Mouse (Mus musculus) right cerebral cortex, postnatal 14 days (tissue): ENCODE data around the gene Jsrp1.

ENCODE experiments used
- DNase-seq: peaks from one replicate; pipeline ENCODE4 v3.0.0; 2022

Gene Jsrp1

DNA sequence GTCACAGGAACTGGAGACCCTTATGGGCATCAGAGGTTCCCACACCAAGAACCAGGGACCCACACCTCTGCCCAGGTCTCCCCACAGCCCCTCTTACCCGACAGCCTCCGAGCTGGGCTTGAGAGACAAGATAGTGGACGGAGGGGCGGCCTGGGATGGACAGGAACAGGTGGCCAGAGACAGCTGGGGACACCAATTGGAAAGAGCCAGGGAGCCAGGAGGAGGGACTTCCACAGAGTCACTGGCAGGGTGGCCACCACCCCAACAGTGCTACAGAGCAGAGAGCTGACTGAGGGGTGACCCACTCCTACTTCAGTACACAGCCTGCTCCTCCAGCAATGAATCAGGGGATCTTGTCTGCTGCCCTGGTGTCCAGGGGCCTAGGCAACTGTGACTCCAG is at the start of gene Jsrp1:
Gene Jsrp1 (minus strand): TSS at position 133 of the 400 bp plus-strand sequence.
- DNase-seq: no peak

DNA sequence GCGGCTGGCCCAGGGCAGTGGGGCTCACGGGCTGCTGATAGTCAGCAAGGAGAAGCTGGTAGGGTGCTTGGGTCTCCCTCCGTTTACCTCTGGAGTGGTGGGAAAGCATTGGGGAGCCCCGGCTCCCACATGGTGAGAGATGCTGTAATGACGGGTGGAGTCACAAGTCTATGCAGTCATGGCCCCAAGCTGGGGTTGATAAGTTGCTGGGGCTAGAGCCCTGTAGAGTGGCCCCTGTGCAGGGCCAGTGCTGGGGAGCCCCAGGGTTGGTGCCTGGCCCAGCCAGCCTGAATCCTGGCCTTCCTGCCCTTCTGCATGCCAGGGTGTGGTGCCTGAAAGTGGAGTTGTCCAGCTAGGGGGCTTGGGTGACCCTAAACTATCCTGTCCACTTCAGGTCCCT is 49.0 kb upstream of the Jsrp1 start:
- no peak for DNase-seq

DNA sequence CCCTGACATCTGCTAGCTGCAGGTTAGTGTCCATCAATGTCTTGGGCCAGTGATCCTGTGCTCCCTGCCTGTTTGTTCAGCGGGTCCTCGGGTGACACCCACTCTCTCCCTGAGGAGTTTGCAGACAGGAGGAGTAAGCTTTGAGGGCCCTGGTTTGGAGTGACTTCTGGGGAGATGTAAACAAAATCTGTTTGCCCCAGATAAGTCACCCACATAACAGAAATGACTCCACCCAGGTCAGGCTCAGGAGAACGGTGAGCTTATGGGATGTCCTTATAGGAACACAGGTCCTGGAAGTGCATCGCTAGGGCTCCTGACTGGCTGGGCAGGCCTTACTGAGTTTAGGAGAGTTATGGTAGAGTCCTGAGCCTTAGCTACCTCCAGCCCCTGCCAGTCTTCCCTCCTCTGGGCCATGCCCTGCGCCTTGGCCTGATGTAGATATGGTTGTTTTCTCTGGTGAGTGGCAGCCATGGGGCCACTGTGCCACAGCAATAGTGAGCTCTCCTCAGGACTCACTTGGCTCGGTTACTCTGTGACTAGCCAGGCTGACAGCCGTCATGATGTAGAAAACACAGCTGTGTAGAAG is 45.1 kb upstream of the Jsrp1 start:
- no peak for DNase-seq

DNA sequence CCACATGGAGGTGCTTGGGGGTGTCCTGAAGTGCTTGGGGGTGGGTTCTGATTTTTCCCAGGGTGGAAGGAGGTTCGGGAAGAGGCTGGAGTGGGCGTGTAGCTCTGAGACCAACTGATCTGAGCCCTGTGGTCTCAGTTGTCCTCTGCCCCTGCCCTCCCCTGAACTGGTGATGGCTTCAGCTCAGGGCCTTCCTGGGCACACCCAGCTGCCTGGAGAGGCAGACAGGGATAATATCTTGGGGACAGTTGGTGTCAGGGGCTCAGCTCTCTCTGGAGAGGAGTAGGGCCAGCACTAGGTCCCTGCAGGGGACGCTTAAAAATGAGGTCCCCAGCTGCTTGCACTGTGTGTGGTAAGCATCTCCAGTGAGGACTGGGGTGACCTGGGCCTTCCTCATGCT is 44.5 kb upstream of the Jsrp1 start:
- DNase-seq: no peak

DNA sequence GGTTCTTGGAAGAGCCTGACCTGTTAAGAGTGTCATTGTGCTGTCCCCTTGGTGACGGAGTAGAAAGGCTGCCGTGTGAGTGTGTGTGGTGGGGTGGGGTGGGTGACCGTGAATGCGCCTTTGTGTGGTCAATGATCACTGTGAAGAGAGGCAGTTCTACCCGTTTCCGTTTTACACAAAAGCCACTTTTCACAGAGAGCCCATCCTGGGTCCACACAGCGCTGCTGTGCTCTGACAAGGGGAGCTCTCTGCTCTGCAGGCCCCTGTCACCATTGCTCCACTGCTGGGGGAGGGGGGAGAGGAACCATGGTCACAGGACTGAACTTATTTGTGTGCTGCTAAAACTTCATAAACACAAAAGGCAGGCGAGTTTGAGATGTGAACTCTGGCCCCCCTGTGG is 44.1 kb upstream of the Jsrp1 start:
- DNase-seq: no peak

DNA sequence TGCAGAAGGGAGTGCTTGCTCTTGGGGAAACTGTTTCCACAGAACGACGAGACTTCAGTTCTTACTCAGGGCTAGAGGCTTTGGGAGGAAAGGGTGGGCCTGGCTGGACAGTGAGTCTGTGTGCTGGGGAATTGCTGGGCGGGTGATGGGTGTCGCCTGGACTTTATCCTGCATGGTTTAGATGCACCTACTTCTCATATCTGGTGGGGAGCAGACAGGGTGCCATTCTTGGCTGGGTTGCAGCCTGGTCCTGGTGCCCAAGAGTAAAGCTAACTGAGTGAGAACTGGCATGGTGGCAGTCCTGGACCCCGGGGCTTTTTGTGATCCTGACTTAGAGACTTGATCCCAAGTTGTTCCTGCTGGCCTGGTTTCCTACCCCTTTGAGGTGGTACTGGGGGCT is 43.6 kb upstream of the Jsrp1 start:
- DNase-seq: no peak

DNA sequence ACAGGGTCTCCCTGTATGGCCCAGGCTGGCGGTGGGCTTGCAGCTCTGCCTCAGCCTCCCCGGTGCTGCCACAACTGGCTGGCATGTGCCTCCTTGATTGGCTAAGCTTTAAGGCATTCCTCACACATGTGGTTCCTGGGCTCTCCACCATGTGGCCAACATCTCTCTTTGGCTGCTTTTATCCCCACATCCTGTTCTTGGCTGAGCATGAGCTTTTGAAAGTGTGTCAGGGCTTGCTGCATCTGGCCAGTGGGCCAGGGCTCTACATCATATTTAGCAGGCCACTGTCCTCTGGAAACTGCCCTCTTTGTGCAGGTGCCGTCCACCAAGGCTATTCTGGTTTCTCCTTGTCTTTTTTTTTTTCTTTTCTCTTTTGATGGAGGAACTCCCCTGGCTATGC is 43.0 kb upstream of the Jsrp1 start:
- DNase-seq: no peak

DNA sequence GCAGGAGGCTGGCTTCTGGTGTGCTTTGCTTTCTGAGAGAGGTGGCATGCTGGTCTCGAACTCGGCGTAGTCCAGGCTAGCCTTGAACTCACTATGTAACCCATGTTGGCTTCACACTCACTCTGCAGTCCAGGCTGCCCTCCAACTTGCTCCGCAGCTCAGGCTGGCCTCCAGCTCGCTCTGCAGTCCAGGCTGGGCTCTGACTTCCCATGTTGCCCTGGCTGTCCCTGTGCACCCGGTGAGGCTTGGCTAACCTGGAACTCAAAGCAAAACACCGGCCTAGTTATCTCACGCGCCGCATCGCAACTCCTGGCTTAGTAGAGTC is 42.4 kb upstream of the Jsrp1 start:
- DNase-seq: no peak

DNA sequence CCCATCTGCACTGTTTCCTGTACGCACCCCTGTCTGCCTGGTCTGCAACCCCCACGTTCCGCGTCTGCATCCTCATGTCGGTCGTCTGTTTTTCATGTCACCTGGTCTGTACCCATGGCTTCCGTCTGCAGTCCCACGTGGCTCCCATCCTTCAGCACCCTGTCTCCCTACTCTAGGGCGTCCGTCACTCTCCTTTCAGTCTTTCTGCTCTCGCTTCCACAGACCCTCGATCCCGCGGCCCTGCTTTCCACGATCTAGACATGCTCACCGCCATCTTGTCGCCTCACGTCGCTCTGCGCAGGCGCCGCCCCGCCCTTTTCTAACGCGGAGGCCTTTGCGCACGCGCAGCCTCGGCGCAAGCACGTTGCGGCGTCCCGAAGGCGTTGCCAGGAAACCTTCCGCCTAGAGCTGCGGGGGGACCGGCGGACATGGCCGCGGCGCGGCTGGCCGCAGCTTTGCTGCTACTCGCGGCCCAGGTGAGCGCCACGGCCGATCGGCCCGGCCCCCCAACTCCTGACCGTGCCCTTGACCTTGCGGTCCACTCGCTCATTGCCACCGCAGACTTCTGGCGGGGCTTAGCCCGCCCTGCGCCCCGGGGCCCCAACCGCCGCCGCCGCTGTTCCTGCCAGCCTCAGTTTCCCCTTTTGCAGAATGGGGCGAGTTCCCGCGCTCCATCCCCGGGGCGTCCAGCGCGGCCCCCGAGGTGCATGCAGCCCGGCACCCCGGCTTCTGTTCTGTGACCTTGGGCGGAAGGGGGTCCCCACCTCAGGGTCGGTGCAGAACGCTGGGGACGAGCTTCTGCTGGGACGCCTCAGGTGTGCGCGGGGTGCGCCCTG is 41.8 kb upstream of the Jsrp1 start, which contains the start of the genes Lsm7 and Sppl2b:
Gene Lsm7 (minus strand): TSS at position 297 of the 836 bp plus-strand sequence.
Gene Sppl2b (plus strand): TSS at position 363 of the 836 bp plus-strand sequence.
- DNase-seq: peak; percentile 96

DNA sequence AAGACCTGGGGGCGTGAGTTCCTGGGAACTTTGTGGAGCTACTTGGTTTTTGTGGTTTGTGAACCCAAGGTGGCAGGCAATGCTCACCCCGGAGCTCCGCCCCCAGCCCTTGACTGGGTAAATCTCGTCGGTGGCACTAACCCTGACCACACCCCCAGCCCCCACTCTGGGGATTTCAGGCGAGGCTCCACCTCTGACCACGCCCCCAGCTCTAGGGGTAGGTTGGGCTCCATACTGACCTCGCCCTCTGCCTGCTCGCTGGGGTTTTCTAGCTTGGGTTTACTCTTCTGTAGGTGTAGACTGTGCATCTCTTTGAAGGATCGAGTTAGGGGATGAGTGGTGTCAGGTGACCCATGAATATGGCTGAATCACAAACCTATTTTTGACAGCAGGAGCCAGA is 35.3 kb upstream of the Jsrp1 start:
- DNase-seq: no peak

DNA sequence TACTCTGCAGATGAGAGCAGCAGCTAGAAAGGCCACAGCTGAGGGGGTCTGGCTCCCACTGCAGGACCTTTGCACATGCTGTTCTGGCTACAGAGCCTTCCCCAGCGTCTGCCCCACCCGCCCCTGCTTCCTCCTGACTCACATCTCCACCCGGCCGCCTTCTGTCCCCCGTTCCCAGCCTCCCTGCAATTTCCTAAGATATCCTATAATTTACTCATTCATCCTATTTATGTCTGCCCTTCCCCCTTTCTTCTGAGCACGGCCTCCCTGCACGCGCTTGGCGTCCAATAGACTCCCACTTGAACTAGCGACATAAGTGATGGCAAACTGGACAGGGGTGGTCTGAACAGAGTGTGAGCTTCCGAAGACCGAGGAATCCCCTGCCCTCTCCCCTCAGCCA is 32.4 kb upstream of the Jsrp1 start:
- DNase-seq: peak; percentile 54

DNA sequence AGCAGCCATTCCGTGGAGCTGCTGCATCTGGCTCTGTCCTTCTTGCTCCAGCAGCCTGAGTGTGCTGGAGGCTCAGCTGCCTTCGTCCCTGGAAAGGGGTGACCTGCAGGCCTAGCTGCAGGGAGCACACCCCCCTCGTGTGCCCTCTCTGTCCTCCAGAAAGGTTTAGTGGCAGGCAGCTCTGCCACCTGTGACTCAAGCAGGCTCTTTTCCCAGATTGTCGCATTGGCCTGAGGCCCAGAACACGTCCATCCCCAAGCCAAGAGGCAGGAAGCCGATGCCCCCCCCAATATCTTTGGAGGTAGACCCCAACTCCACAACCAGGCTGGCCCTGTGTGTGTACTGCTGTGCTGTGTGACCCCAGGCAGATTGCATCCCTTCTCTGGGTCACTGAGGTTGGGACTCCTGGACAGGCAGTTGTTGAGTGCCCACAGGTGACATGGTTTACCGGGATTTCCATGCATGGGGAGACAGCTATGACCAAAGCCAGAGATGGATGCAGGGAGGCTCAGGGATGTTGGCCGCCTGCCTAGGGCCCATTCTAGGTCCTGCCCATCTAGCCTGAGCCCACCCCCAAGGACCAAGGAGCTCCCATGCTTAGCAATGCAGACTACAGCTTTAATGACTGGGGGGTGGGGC is 31.9 kb upstream of the Jsrp1 start:
- DNase-seq: no peak

DNA sequence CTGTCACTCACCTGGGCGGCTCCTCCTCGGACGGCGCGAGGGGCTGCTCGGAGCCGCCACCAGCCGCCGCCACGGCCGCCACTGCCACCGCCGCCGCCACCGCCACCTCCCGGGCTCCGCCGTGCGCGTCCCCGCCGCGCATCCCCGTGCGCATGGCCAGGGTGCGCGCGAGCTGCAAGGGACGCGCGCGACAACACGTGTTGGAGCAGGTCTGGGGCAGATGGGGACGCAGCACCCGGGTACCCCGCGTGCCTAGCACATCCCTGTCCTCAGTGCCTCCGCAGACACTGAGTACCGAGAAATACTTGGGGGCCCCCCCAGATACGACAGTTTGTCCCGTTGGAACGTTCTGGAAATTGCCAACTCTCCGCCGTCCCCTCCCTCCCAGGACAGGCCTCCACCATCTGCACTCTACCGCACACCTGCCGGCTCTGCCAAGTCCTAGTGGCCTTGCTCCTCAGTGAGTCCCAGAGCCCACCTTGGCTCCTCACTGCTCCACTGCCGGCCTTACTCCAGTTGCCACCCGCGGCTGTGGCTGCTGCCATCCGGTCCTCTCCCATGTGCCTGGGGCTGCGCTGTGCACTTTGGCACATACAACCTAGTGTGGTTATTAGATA is 30.7 kb upstream of the Jsrp1 start, which contains the start of gene Lingo3:
Gene Lingo3 (minus strand): TSS at position 109 of the 617 bp plus-strand sequence.
- peak; percentile 72 for DNase-seq

DNA sequence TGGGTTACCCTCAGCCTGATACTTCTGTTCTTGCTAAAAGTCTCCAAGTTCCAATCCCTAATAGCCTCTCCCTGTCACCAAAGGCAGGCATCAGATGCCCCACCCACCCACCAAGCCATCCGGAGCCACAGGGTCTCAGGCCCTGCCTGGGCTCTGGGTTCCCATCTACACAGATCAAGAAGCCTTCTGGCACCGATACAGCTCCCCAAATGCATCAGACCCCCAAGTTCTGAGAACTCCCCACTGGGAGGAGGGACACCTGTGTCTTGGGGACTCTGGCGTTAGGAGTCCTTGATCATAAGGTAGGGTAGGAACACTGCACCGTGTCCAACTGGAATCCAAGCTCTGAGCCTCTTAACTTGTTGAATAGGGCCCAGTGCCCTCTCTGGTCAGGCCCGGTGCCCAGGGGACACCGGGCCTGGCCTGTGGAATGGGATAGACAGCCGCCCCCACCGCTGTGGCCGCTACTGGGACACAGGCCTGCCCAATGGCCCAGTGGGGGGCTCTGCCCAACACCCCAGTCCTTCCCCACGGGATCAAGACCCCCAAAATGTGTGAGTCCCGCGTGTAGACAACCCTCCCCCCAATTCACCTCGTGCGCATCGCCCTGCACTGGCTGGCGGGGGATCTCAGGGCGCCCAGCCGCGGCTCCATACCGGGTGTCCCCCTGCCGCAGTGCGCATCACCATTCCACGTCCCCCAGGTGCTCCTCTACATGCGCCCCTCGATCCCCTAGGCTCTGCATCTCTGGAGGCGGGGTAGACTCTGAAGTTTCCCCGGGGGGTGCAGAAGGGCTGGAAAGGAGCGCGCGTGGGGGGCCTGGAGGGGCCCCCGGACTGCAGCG is 30.0 kb upstream of the Jsrp1 start:
- DNase-seq: no peak

DNA sequence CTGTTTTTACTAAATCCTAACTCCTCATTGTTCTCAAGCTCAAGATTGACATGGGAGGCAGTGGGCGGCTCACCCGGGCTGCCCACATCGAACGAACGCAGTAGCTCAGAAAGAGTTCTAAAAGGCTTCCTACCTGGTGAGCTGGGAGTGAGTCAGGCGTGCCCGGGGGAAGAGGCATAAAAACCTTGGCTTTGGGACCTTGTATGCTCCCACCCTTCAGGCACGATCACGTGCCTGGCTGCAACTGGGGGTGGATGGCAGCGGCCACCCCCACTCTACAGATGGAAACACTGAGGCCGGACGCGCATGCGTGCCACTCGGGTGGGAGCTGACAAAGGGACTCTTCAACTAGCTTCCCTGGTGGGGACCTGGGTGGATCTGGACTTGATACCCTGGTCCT is 29.0 kb upstream of the Jsrp1 start:
- DNase-seq: no peak

DNA sequence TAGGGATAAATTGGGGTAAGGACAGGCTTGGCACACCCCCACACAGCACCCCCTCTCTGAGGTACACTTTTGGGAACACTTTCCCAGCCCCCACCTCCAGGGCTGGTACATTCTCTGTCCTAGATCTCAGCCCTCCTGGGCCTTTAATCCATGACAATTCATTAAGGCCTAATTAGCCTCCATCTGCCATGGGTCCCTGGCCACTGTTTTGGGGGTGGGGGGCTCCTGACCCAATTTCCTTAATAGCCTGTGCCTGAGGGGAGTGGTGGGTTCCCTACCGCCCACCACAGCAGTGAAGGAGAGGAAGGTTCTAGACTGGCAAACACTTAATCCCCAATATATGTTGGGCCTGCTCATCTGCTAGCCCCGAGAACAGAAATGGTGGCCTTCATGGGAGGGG is 28.4 kb upstream of the Jsrp1 start:
- DNase-seq: no peak

DNA sequence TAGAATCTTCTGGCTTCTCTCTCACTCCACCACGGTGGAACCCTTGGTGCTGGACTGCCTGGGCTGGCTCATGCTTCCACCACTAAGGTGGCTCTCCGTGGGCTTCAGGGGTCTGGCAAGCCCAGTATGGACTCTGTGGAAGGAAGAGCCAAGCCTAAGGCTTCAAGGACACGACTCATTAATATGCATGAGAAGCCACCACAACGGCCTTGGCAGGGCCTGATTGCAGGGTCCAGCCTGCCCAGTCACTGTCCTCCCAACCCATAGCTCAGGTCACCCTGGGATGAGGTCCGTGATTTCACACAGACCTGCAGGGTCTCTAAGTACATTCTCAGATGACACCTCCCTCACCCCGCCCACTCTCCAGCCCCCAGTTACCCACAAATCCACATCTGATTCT is 26.6 kb upstream of the Jsrp1 start:
- DNase-seq: no peak

DNA sequence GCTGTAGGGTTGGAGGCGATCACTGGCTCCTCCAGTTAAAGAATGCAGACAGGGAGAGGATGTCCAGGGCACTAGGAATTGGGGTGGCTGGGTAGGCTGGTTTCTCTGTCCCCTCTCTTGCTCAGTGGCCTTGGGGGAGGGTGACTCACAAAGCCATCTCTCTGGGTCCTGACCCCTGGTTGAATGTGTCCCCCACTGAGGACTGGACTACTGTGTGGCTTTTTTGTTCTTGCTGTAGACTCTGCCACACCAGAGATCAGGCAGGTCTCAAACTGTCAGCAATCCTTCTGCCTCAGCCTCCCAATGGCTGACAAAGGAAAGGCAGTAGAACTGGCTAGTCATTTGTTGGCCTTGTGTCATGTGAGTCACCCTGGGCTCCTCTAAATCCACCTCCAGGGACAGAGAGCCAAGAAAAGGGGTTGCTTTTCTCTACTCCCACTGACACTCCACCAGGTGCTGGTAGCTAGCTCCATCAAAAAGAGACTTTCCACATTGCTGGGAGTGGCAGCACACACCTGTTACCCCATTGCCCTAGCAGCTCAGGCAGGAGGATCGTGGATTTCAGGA is 25.1 kb upstream of the Jsrp1 start:
- DNase-seq: no peak

DNA sequence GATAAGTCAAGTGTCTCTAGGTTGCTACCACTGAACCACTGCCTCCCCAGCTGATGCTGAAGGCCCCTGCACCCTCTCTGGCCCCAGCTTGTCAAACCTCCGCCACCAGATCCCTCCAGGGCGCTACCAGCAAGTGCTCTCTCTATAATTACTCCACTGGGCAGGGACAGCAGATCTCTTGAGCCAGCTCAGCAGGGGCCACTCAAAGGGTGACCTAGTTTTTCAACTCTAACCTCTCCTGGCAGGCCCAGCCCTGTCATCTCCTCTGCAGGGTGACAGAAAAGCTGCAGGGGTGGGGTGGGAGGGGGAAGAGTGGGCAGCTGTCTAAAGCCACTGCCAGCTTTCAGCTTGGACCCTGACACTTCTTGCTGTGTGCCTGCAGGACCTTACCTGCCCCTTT is 24.5 kb upstream of the Jsrp1 start:
- DNase-seq: no peak

DNA sequence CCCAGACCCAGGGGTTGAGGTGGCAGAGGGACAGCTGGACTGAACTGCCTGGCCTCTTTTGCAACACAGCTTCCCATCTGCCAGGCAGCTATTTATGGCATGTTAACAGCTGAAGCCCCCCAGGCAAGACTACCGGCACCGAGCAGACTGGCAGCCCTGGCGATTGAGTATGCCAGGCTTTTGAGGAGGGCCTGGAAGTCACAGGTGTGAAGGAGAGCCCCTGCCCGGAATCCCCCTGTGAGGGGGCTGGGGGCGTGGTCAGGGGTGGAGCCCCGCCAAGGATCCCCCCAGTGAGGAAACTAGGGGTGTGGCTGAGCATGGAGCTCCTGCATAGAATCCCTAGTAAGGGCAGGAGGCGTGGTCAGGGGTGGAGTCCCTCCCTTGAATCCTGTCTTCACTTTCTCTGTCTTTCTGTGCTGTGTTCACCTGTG is 23.7 kb upstream of the Jsrp1 start:
- no peak for DNase-seq

DNA sequence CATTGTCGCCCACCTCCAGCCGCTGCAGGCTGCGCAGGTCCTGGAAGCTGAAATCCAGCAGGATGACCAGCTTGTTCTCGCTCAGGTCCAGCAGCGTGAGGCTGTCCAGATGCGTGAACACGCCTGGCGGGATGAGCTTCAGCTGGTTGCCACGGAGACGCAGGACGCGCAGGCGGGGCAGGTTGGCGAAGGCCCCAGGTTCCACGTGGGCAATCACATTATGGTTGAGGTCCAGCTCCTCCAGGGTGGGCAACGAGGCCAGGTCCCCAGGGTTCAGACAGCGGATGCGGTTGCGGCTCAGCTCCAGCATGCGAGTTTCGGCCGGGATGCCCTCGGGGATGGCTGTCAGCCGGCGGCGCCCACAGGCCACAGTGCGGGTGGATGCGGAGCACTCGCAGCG is 22.3 kb upstream of the Jsrp1 start:
- DNase-seq: no peak

DNA sequence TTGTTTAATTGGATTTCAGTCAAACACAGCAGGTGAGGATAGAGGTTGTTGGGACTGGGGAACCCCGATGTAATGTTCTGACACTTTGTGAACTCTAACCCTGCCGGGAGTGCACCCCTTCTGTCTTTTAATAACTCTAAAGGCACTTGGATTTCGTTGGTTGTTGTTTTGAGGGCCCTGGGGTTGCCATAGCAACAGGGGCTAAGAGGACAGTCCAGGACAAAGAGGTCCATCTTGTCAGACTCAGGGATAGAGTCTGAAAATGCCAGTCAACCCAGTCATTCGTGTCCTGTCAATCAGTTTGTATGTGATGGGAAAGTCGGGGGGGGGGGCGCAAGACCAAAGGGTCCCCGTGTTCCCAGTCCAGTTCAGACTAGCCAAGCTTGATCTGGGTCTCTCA is 19.5 kb upstream of the Jsrp1 start:
- DNase-seq: no peak
